Mouse (Mus musculus): Measurements from ENCODE around the gene Scd3.

Gene Scd3

DNA sequence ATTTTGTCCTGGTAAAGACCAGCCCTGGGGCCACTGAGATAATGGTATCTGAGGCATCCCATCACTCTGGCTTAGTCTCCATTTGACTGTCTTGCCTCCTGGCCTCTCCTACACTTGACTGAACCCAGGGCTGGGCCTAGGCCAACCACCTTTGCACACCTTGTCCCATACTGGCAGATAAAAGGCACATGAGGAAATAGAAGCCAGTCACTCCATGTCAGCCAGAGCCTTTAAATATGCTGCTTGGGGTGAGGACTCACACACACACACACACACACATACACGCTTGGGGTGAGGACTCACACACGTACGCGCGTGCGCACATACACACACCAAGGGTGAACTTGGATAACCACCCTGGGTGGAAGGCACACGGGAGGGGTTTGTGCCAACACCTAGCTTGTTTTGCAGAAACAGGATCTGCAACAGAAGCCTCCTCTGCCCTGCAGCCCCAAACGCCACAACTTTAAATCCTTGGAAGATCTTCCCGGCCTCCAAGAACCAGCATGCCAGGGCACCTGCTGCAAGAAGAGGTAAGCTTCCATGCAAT, at the start of gene Scd3:
Gene Scd3 (plus strand): TSS at position 255 of the 550 bp plus-strand sequence.
- DNase-seq (ENCODE audit: extremely low spot score, low read depth, low spot score), result no peak

DNA sequence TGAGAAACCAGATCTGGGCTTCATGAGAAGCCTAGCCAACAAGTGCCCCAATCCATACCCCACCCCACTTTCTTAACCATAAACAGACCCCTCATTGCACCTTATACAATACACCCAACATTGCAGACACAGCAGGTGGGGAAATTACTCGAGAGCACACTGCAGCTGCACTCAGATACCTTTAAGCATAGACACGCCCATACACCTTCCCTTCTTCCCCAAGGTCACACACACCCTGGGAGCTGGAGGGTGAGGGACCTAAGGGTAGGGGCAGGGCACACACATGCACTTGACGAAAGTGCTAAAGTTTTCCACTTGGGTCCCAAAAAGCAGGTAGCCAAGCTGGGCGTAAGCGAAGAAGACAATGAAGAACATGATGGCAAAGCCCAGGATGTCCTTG, 49.3 kb upstream of the Scd3 start:
- no peak for DNase-seq (ENCODE audit: extremely low spot score, low read depth, low spot score)

DNA sequence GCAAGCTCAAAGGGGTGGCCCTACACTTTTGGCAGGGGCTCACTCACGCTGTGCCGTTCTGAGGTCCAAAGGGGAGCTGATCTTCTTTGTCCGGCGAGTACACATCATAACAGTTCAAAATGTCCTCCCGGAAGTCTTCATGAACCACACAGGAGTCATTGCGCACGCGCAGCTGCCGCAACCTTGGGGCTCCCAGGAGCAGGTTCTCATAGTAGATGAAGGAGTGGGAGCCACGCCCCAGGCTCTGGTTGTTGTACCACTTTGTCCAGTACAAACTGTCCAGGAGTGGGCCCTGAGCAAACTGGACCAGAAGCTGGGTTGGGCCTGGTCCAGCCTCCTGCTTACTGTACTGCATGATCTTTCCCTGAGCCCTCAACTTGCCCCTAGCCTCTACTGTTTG, 46.1 kb upstream of the Scd3 start:
- DNase-seq (ENCODE audit: extremely low spot score, low read depth, low spot score), result no peak

DNA sequence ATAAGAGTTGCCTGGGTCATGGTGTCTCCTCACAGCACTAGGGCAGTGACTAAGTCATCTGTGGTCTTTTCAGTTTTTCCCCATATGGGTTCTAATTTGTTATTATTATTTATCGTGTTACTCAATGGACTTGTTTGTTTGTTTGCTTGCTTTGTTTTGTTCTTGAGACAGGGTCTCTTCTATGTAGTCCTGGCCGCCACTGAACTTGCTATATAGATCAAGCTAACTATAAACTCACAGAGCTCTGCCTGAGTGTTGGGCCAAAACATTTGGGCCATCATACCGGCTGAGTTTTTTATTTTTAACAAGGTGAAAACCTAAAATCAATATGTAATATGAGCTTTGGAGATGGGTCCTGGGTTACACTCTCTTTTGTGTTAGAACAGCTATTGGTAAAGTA, 43.7 kb upstream of the Scd3 start:
- no peak for DNase-seq (ENCODE audit: extremely low spot score, low read depth, low spot score)

DNA sequence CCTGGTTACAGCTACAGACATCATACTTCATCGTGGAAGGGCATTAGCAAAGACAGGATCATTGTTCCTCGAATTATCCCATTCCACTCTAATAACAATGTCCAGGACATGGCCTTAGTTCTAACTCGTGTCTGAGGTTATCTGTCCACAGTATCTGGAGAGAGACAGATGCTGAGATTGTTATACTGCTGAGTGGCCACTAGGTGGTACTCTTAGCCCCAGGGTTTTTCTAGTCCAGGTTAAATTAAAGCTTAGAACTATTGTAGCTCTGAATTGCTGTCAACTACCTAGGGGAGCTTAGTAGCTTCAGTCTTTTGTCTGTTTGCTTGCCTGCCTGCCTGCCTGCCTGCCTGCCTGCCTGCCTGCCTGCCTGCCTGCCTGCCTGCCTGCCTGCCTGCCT, 41.6 kb upstream of the Scd3 start:
- no peak for DNase-seq (ENCODE audit: extremely low spot score, low read depth, low spot score)

DNA sequence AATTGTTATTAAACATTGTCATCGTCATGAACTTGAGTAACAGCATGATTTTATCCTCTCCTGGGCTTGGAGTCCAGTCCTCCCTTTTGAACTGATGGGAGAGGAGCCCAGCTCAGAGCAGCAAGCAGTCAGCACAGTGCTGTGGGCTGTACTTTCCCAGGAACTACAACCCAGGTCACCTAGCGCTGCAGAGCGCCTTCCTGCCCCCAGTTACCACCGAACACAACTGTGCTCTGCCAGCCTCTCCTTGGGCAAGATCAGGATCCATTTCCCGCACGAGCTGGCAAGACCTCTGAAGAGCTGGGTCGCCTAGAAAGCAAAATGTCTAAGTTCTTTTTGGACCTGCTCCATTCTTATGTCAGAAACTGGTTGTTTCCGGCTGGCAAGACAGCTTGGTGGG, 28.2 kb upstream of the Scd3 start:
- no peak for DNase-seq (ENCODE audit: extremely low spot score, low read depth, low spot score)

DNA sequence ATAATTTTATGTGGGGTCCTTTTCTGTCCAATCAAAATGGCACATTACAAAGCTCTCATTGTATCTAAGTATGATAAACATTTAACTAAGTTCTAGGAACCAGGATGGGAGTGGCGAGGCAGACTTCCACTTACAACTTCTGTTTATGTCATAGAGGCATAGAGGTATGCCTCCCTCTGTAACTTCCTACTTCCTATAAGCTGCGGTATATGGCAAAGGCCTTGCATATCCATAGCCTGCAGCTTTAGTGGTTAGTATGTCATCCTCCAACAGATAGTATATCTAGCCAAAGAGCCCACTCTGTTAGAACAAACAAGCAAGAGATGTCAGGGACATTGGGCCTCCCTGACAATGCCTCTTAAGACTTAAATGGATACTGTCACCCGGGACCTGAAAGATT, 26.3 kb upstream of the Scd3 start:
- no peak for DNase-seq (ENCODE audit: extremely low spot score, low read depth, low spot score)

DNA sequence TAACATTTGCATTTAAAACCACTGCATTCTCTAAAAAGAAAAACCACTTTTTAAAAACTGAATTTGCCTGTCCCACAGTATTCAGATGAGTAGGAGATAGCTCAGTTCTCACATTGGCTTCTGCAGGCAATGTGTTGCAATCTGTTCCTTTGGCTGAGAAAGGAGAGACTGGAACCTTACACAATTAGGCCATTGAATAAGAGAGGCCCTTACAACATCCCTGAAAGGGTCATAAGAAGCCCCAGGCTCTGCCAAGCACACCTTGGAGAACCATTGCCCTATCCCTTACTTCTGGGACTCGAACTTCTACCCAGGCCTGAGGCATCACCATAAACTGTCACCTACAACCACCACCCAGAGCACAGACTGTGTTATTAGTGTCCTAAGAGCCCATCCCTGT, 22.6 kb upstream of the Scd3 start:
- no peak for DNase-seq (ENCODE audit: extremely low spot score, low read depth, low spot score)

DNA sequence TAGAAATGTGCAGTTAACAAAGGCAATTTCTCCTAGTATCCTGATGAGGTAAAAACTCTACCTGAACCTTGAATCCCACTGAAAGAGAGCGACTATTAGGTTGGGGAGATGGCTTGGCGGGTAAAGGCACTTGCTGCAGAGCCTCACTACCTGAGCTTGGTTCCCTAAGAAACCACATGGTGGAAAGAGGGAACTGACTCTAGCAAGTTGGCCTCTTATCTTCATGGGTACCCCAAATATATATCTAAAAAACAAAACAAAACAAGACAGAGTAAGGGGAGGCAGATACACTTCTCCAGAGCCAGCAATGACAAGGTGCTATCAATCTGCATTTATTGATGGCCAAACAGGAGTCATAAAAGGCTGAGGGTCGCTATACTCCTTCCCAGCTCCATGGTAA, 19.1 kb upstream of the Scd3 start:
- DNase-seq (ENCODE audit: extremely low spot score, low read depth, low spot score), result no peak

DNA sequence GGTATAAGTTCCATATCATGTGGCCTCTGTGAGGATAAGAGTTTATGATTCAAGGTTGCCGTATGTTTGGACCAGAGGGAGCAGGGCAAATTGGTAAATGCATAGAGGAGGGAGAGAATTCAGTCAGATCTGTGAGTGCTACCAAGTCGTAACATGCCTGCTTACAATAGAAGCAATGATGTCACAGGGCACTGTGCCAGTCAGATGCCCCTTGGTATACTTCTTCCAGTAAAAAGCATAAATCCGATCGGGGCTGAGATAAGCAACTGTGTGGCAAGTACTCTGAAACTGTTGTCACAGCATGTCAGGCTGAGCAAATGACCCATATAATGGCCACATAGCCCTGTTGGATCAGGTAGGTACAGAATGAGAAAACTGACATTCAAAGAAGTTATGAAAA, 14.0 kb upstream of the Scd3 start:
- DNase-seq (ENCODE audit: extremely low spot score, low read depth, low spot score), result no peak

DNA sequence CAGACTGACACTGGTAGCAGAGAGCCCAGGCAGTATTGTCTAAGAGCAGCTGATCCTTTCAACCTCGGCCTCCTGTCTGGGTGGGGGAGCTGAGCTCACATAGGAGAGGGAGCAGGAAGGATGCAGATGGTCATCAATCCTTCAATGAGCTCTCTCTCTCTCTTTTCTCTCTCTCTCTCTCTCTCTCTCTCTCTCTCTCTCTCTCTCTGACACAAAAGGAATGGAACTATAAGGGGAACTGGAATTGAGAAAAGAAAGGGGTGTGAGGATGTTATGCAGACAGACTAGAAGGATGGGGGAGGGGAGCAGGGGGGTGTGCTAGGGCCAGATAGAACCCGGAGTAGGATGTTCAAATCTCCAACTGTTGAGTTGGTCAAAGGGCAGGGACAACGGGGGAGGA, 10.7 kb upstream of the Scd3 start, which contains the start of gene Pkd2l1:
Gene Pkd2l1 (minus strand): TSS at position 101 of the 400 bp plus-strand sequence.
- no peak for DNase-seq (ENCODE audit: extremely low spot score, low read depth, low spot score)

DNA sequence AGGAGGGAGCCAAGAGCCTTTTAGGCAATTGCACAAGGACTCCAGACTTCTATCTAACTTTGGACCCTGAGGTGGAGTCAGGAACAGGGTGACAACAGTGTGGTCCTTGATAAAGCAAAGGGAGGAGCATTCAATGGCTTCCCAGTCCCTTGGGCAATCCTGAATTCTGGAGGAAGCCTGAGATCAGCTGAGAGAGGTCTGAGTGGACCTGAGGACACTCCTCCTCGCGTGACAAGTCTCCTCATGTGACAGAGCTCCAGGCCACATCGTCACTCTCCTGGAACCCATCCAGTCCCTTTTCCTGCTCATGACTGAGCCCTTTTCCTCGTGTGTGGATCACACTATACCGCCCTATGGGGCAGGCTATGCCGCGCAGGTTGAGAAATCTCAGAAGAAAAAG, 9.2 kb upstream of the Scd3 start:
- no peak for DNase-seq (ENCODE audit: extremely low spot score, low read depth, low spot score)

DNA sequence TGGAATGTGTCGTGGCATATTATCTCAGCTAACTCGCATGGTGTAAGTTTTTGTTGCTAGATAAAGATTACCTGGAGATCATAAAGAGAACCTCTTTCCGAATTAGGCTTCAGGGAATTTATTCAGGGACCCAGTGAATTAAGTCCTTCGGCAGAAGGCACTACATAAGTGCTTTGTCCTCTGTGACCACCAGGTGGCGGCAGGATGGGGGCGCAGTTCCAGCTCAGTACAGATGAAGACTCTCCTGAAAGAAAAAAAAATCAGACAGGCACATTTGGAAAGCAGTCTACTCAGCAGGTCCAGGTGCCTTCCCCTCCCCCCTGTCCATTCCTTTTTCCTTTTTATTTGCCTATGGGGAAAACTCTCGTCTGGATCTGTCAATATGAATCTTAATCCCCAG, 7.9 kb upstream of the Scd3 start:
- DNase-seq (ENCODE audit: extremely low spot score, low read depth, low spot score), result peak; percentile 14

DNA sequence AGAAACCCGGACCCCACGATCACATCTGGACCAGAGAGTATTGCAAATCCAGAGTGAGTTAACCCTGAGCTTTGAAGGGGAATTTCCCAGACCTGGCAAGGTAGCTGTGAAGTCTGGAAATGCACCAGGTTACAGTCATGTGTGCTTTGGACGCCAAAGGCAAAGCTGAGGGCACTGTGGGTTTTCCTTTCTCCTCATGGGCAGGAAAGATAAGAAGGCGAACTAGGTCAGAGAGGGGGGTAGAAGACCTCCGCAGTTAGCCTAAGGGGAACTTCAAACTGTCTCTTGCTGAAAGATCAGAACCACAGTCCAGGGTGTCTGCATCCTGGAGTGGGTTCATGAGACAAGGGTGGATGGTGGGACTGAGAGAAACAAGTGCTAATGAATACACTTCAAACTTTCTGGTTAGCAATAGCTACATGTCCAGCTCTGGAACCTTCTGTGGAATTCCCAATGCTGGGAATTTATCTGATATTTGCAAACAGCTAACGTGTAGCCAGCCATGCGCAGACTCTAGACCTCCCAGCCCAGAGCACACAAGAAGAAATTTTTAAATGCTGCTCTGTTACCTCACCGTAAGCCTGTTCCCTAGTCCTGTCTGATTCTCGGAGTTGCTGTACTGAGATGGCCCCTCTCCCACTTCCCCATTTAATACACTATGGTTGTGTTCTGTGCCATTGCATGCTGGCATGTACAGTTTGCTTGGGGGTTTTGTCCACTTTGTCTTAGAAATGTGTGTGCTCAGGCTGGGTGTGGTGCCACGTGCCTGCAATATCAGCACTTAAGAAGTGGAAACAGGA, 5.8 kb upstream of the Scd3 start:
- DNase-seq (ENCODE audit: extremely low spot score, low read depth, low spot score), result no peak

DNA sequence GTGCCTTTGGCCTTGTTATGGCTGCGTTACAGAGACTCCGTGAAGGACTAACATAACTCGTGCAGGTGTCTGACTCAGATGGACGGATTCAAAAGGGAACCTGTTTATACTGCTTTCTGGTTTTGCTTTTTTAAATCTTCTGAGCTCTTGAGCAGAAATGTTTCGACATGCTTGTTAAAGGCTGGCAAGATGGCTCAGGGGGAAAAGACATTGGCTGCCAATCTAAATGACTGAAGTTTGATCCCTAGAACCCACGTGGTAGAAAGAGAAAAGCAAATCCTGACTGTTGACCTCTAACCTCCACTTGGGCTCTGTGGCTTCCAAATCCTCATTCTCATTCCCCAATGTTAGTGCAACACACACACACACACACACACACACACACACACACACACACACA, 4.6 kb upstream of the Scd3 start:
- no peak for DNase-seq (ENCODE audit: extremely low spot score, low read depth, low spot score)

DNA sequence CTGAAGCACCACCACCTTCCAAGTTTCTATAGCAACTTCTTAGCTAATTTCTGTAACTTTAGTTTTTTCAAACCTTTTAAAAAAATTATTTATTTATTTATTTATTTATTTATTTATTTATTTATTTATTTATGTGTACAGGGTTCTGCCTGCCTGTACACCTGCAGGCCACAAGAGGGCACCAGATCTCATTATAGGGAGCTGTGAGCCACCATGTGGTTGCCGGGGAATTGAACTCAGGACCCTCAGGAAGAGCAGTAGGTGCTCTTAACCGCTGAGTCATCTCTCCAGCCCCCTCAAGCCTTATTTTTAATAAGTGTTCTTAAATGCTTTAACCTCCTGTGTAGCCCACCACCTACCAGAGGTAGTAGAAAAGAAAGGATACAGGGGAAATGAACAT, 4.1 kb upstream of the Scd3 start:
- no peak for DNase-seq (ENCODE audit: extremely low spot score, low read depth, low spot score)

DNA sequence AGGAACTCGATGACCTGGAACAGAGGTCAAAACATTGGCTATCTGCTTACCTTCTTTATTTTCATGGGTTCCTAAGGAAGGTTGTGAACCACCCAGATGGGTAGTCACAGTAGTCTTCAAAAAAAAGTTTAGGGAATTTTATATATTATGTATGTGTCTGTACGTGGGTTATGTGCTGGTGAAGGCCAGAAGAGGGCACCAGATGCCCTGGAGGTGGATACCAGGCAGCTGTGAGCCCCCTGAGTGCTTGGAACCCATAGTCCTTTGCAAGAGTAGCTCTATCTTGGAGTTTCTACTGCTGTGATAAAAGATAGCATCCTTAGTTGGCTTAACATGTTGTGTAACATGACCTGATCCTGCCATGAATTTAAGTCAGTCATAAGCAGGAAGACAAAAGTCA, 4.0 kb downstream of the Scd3 start:
- DNase-seq (ENCODE audit: extremely low spot score, low read depth, low spot score), result no peak

DNA sequence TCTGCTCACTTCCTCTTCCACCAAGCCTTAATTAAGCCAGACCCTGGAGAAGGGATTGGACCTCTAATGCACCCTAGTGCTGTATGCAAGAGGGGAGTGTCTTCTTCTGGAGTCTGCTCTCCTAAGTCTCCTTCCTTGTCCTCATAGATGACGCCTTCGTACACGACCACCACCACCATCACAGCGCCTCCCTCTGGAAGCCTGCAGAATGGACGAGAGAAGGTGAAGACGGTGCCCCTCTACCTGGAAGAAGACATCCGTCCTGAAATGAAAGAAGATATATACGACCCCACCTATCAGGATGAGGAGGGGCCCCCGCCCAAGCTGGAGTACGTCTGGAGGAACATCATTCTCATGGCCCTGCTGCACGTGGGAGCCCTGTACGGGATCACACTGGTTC, 12.2 kb downstream of the Scd3 start:
- no peak for DNase-seq (ENCODE audit: extremely low spot score, low read depth, low spot score)

DNA sequence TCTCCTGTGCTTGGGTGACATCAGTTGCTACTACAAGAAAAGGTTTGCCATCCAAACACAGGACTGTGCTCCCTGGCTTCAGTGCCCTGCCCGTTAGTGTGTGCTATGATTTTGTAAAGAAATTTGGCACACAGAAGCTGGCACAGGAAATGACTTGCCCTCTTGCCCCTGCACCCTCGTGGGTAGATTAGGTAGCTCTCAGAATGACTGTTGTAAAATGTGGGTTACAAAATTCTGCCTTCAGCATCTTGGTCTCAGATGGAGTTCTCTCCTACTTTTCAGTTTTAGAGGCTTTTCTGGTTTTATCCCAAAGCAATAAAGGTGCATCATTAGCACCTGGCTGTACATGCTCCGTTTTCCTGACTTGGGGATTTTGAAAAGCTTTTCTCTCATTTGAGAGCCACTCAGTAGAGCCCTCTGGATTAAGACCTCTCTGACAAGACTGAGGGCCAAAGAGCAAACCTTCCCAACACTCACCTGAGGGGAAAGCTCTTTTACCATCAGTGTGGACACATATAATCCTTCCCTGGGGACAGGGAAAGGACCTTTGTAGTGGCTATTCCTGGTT, 15.0 kb downstream of the Scd3 start:
- no peak for DNase-seq (ENCODE audit: extremely low spot score, low read depth, low spot score)

DNA sequence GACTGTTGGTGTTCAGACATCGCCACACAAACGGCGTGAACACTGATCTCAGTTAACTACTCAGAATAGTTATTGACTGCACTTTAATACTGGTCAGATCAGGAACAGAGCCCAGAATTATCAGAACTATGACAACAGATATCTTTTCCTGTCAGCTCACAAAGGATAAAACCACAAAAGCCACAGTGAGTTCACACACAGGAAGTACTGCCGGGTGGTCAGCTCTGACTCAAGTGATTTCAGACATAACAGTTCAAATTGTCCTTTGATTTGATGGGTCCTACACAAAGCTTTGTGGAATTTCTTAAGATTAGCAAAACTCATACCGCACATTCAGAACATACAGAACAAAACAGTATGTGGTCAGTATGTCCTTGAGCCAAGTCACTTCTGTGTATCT, 22.7 kb downstream of the Scd3 start:
- DNase-seq (ENCODE audit: extremely low spot score, low read depth, low spot score), result no peak

DNA sequence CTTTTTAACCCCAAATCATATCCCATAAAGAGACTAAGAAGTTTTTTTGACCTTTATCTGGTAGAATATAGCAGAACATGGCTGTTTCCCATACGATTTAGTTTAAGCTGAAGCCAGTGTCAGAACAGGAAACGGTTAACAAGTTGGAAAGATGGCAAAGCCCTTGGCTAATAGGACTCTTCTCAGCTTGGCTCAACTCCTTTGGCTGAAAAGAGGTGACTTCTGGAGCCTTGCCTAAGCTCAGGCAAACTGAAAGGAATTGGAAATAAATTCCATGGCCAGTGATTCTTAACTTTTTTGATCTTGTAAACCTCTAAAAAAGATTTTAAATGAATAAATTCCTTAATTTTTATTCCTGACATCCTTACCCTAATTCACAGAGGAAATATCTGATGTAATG, 26.7 kb downstream of the Scd3 start:
- DNase-seq (ENCODE audit: extremely low spot score, low read depth, low spot score), result no peak

DNA sequence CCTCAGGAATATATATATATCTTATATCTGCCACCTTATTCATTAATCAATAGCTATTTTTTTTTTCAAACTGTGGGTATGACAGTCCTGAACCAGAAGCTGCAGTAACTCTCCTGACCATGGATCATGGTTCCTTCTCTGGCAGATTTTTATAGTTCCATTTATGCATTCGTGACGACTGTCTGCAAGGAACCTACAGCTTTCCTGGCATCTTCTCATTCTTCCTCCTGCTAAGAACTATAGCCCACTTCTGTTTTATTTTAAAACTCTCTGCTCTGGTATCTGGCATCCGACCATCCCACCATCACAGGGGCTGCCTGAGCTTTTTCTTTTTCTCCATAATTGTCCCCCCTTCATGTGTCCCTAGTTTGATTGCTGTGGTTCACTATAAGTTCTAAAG, 27.1 kb downstream of the Scd3 start:
- DNase-seq (ENCODE audit: extremely low spot score, low read depth, low spot score), result no peak

All from hindlimb bud, embryonic 11.5 days (tissue).